Mouse (Mus musculus): ENCODE data around the gene Phkg2.

- TF ChIP-seq CTCF (IDR thresholded peaks at IDR 0.05; ENCODE audit: extremely low read depth, insufficient read length, insufficient replicate concordance, low read depth, low read length) (no peak), POLR2A (IDR thresholded peaks at IDR 0.05; ENCODE audit: low read depth, low read length) (no peak)
Observed at GRCm38 (mm10) chr7:127583260-127583659, 10.1 kb downstream of the Phkg2 start.

Measured in small intestine, adult 2 months (tissue).